Mouse (Mus musculus) cerebral cortex, adult 2 months (tissue): ENCODE results near the gene Ppp1r3e.

Source experiments
- WGBS: fragments of 180-500 bp; shearing (Covaris S2); methylation state at CpG from one replicate; pipeline ENCODE4 v1.1.7; 2018; 5-methylcytosine and 5-hydroxymethylcytosine counted together

The Ppp1r3e gene

GRCm38 (mm10) chr14:54883154-54884021 is 6.0 kb upstream of the Ppp1r3e start, which contains the start of the genes Bcl2l2 and Gm20521:
Gene Bcl2l2 (plus strand): TSS chr14:54883377.
Gene Gm20521 (plus strand): TSS chr14:54883441.
- WGBS: under 1% methylated on average over 27 of the region's 27 CpGs

GRCm38 (mm10) chr14:54876539-54877047 is 757 bp downstream of the Ppp1r3e start:
- WGBS: 1% methylated on average over 72 of the region's 72 CpGs

- WGBS: 2% methylated on average over 36 of the region's 36 CpGs
Measured at GRCm38 (mm10) chr14:54875844-54876538, 1.4 kb downstream of the Ppp1r3e start.

- whole genome bisulfite sequencing: 83% methylated on average over 3 of the region's 3 CpGs
Measured at GRCm38 (mm10) chr14:54874165-54874564, 3.2 kb downstream of the Ppp1r3e start.

DNA sequence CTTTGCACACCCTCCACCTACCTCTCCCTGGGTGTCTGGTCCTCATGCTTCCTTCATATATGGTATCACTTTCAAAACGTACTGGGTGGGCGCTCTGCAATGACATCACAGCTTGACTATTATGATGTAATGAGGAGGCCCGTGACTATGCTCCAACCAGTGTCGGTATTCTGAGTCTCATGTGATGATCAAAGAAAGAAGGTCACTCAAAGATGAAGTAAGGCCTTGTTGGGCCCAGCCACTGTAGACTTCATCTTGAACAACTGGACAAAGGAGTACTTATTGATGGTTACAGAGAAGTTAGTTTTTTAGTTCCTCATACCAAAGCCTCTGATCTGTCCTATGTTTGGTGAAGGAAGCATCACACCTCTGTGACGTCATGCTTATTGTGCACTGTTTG is 6.5 kb downstream of the Ppp1r3e start, which contains the start of gene Homez:
Gene Homez, minus strand, starts transcription at position 101 of the 400 bp plus-strand sequence.
- 87% methylated on average over 5 of the region's 5 CpGs for WGBS

- WGBS: 81% methylated on average over 4 of the region's 4 CpGs
Measured at GRCm38 (mm10) chr14:54868026-54868425, 9.3 kb downstream of the Ppp1r3e start.

GRCm38 (mm10) chr14:54866936-54867335 is 10.4 kb downstream of the Ppp1r3e start:
- 62% methylated on average over 5 of the region's 5 CpGs for WGBS

GRCm38 (mm10) chr14:54866268-54866667 is 11.1 kb downstream of the Ppp1r3e start:
- 58% methylated on average over 3 of the region's 3 CpGs for WGBS

DNA sequence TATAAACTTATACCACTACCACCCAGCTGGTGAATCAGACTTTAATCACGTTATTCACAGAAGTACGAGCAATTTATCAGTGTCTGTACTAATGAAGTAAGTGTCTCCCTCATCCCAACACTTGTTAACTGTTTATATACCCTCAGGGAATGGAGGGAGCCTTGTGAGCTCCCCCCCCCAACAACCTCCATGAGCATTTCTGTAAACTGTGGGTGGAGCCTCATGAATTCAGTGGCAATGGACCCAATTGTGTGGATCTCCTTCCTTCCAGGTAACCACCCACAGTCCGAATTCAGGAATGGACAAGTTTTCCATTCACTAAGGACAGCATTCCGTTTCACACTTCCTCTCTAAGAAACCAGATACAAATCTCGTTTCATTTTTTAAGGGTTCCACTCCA is 11.7 kb downstream of the Ppp1r3e start:
- WGBS: 79% methylated on average over 5 of the region's 5 CpGs

- 12% methylated on average over 21 of the region's 21 CpGs for WGBS
Measured at GRCm38 (mm10) chr14:54864313-54865036, 12.9 kb downstream of the Ppp1r3e start.

DNA sequence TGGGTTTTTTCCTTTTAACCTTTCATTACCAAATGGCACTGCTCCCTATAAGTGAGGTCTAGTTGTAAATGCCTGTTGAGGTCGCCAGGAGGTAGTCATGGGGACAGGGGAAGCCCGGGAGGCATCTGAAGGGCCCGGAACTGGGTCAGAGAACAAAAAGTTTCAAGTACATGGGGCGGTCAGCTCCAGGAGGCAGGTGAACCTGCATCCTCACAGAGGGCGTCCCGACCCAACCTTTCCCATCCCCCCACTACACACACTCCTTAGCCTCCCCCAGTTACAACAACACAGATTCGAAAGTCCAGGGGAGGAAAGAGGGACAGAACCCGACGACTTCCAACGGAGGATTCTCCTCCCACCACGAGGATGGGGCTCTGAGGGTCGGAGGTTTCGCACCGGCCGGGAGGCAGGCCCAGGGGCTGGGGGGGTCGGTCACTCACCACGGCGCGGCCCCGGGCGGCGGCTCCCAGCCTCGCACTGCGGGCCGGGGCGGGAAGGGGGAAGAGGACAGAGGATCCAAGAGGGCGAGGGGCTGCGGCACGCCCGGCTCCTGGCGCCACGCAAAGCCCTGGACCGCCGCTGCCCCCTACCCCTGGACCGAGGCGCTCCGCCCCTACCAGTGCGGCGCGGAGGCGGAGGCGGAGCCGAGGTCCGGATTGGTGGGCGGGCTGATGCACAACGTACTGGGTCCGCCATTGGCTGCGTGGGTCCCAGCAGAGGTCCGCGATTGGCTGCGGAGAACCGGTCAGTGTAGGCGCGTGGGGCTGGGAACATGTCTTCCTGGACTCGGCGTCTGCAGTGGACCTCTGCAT is 13.6 kb downstream of the Ppp1r3e start:
- WGBS: 1% methylated on average over 56 of the region's 56 CpGs

- 34% methylated on average over 2 of the region's 2 CpGs for WGBS
Measured at GRCm38 (mm10) chr14:54860511-54860910, 16.8 kb downstream of the Ppp1r3e start.

DNA sequence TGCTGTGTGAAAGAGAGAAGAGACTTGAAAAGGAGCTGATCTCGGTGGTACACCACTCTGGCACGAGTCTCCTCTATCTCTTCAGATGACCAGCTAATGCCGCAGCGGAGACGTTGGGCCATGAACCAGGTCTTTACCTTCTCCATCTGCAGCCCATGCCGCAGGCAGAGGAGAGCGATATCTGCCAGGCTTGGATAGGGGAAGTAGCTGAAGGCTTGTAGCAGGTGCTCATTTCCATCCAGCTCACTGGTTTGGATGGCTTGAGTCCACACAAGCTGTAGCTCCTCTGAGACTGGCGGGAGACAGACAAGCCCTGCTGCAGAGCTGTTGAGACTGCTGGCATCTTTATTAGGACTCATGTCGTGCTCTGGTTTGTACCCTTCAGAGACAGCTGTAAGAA is 19.5 kb downstream of the Ppp1r3e start:
- 81% methylated on average over 9 of the region's 9 CpGs for WGBS

GRCm38 (mm10) chr14:54856703-54857102 is 20.6 kb downstream of the Ppp1r3e start:
- WGBS: 86% methylated on average over 7 of the region's 7 CpGs

GRCm38 (mm10) chr14:54855726-54856125 is 21.6 kb downstream of the Ppp1r3e start:
- 92% methylated on average over 3 of the region's 3 CpGs for WGBS

DNA sequence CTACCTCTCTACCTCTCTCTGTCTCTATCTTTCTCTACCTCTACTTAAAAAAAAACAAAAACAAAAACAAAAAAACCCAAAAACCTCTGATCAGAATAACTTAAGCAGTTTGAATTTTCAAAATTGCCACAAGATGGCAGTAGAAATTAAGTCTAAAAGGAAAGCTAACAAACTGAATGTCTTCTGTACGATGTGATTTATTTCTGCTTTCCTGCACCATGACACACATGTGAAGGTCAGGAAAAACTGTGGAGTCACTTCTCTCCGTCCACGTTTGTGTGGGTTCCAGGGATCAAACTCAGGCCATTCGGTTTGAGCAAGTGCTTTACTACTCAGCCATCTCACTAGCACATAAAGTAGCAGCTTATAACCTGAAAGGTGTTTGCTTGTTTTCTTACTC is 33.9 kb downstream of the Ppp1r3e start:
- WGBS: 5% methylated on average over 4 of the region's 4 CpGs

DNA sequence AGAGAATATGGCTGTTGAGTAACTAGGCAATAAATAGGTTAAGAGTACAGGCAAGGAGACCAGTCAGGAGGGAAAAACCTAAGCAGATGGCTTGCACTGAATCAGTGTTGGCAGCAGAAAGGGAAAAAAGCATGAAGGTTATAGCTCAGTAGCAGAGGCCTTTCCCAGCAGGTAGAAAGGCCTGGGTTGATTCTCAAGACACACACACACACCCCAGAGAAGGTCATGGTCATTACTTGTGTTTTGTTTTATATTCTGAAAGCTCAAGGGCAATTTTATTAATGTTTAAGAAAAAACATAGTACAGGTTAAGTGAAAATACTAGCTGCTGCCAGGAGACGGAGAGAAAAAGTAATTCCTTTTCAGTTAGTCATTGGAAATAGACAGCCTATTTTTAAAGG is 53.6 kb downstream of the Ppp1r3e start:
- WGBS: 89% methylated on average over 1 of the region's 1 CpGs
